Mouse (Mus musculus) urinary bladder, postnatal 14 days (tissue): ENCODE data around the gene Efna2.

Experiments
- DNase-seq: peaks from one replicate; pipeline ENCODE4 v3.0.0; 2021; ENCODE audit warnings: low spot score

Efna2 gene

GRCm38 (mm10) chr10:80141786-80142529 is 37.3 kb upstream of the Efna2 start:
- peak; percentile 97 for DNase-seq

GRCm38 (mm10) chr10:80142530-80142925 is 36.8 kb upstream of the Efna2 start:
- DNase-seq, result no peak

- DNase-seq, result no peak
Measured at GRCm38 (mm10) chr10:80143664-80144063, 35.6 kb upstream of the Efna2 start.

GRCm38 (mm10) chr10:80144159-80144558 is 35.1 kb upstream of the Efna2 start:
- no peak for DNase-seq

- DNase-seq, result peak; percentile 81
Measured at GRCm38 (mm10) chr10:80144864-80145838, 34.1 kb upstream of the Efna2 start.

- DNase-seq, result peak; percentile 57
Measured at GRCm38 (mm10) chr10:80145896-80146295, 33.4 kb upstream of the Efna2 start.

- no peak for DNase-seq
Measured at GRCm38 (mm10) chr10:80146568-80147011, 32.7 kb upstream of the Efna2 start.

GRCm38 (mm10) chr10:80147146-80147718 is 32.0 kb upstream of the Efna2 start:
- DNase-seq, result no peak

GRCm38 (mm10) chr10:80147719-80148601 is 31.3 kb upstream of the Efna2 start, which contains the start of gene Midn:
Midn (plus strand) TSS chr10:80148272.
- DNase-seq, result peak; percentile 86

GRCm38 (mm10) chr10:80148610-80149290 is 30.5 kb upstream of the Efna2 start:
- DNase-seq, result peak; percentile 95

- DNase-seq, result peak; percentile 97
Measured at GRCm38 (mm10) chr10:80149291-80150225, 29.7 kb upstream of the Efna2 start.

- DNase-seq, result peak; percentile 67
Measured at GRCm38 (mm10) chr10:80150226-80151210, 28.8 kb upstream of the Efna2 start.

GRCm38 (mm10) chr10:80151211-80152034 is 27.9 kb upstream of the Efna2 start:
- DNase-seq, result peak; percentile 74

GRCm38 (mm10) chr10:80152071-80152872 is 27.0 kb upstream of the Efna2 start:
- peak; percentile 56 for DNase-seq

- peak; percentile 72 for DNase-seq
Measured at GRCm38 (mm10) chr10:80152873-80153260, 26.4 kb upstream of the Efna2 start.

GRCm38 (mm10) chr10:80153713-80154112 is 25.6 kb upstream of the Efna2 start:
- no peak for DNase-seq

GRCm38 (mm10) chr10:80154384-80154783 is 24.9 kb upstream of the Efna2 start:
- no peak for DNase-seq
